Mouse (Mus musculus) C2C12 (cell line): Measurements from ENCODE around the gene Jmjd7.

Source experiments
- CEBPB ChIP-seq: IDR thresholded peaks from one replicate; pipeline ENCODE4 v1.6.1; 2011; ENCODE audit warnings: low read depth, mild to moderate bottlenecking, control low read depth, moderate library complexity
- CTCF ChIP-seq: IDR thresholded peaks from one replicate; pipeline ENCODE4 v1.5.1; 2011; ENCODE audit not compliant: control insufficient read depth, insufficient read depth, insufficient read length
- FOSL1 ChIP-seq: IDR thresholded peaks from one replicate; pipeline ENCODE4 v1.8.0; 2011; ENCODE audit warnings: mild to moderate bottlenecking, low read length; ENCODE audit not compliant: poor library complexity, insufficient read depth, severe bottlenecking
- MAX ChIP-seq: IDR thresholded peaks from one replicate; pipeline ENCODE4 v1.6.1; 2011; ENCODE audit warnings: mild to moderate bottlenecking, control low read depth
- MYOD1 ChIP-seq: IDR thresholded peaks from one replicate; pipeline ENCODE4 v1.6.1; 2011; ENCODE audit warnings: low read depth; ENCODE audit not compliant: control insufficient read depth, insufficient read length
- MYOG ChIP-seq: IDR thresholded peaks from one replicate; pipeline ENCODE4 v1.6.1; 2011; ENCODE audit not compliant: control insufficient read depth, insufficient read length; ENCODE audit errors: extremely low read depth
- USF1 ChIP-seq: IDR thresholded peaks from one replicate; pipeline ENCODE4 v1.6.1; 2011; ENCODE audit warnings: low read depth, mild to moderate bottlenecking, control low read depth, moderate library complexity

- TF ChIP-seq CEBPB (no peak), CTCF (no peak), USF1 (no peak), MYOD1 (no peak), MYOG (no peak), MAX (no peak), FOSL1 (no peak)
These were observed 28.6 kb downstream of the Jmjd7 start for GRCm38 (mm10) chr2:120055923-120056322.
